Mouse (Mus musculus) embryonic facial prominence, embryonic 13.5 days (tissue): ENCODE measurements around the gene Amt. TPM values are rescaled to one million over a fixed set of nuclear protein-coding genes. Genes with fewer than 3 reads are reported as not detected.

ENCODE experiments used
- polyA plus RNA-seq: library from polyadenylated mRNA; unstranded; fragments of >200 nt; fragmentation: Nextera tagmentation; extraction: Ambion mirVana; gene quantifications from 2 replicates; pipeline ENCODE4 v1.2.1, GENCODE M21; 2015

Gene Amt
- polyA plus RNA-seq, 1 experiment from 2014 or later, result 12.5 TPM

Other genes with a start within 250 kb of the Amt start
- 27.4 and 31.5 TPM in 2 replicates for gene Gmppb, start 247.6 kb upstream of the Amt start, polyA plus RNA-seq
- 3.4 and 3.7 TPM in 2 replicates for gene Amigo3, start 243.7 kb upstream of the Amt start, polyA plus RNA-seq
- gene Mst1, start 216.4 kb upstream of the Amt start, polyA plus RNA-seq, result 0.38 and 1.0 TPM in 2 replicates
- 31.2 and 36.2 TPM in 2 replicates for gene Rnf123, start 213.5 kb upstream of the Amt start, polyA plus RNA-seq
- gene Apeh, start 202.2 kb upstream of the Amt start, polyA plus RNA-seq, result 40.8 and 45.6 TPM in 2 replicates
- gene Bsn, start 106.5 kb upstream of the Amt start, polyA plus RNA-seq, result 0.63 and 0.69 TPM in 2 replicates
- 52.6 and 54.7 TPM in 2 replicates for gene Dag1, start 32.9 kb upstream of the Amt start, polyA plus RNA-seq
- gene Nicn1, start 6.4 kb upstream of the Amt start, polyA plus RNA-seq, result 48.9 and 50.1 TPM in 2 replicates
- gene Rhoa, start 9.3 kb downstream of the Amt start, polyA plus RNA-seq, result 437 and 448 TPM in 2 replicates
- 31.5 and 34.2 TPM in 2 replicates for gene Tcta, start 9.3 kb downstream of the Amt start, polyA plus RNA-seq
- gene Gpx1, start 42.0 kb downstream of the Amt start, polyA plus RNA-seq, result 775 and 811 TPM in 2 replicates
- 106 and 110 TPM in 2 replicates for gene Usp4, start 51.0 kb downstream of the Amt start, polyA plus RNA-seq
- 1.1 TPM in 2 replicates for gene 1700102P08Rik, start 96.0 kb downstream of the Amt start, polyA plus RNA-seq
- 1.3 and 1.6 TPM in 2 replicates for gene Ccdc36, start 131.6 kb downstream of the Amt start, polyA plus RNA-seq
- not detected in 2 replicates for gene BC048562, start 139.6 kb downstream of the Amt start, polyA plus RNA-seq
- 60.4 and 64.3 TPM in 2 replicates for gene Ccdc71, start 163.7 kb downstream of the Amt start, polyA plus RNA-seq
- 36.5 and 42.8 TPM in 2 replicates for gene Klhdc8b, start 164.7 kb downstream of the Amt start, polyA plus RNA-seq
- 51.1 and 63.2 TPM in 2 replicates for gene Lamb2, start 182.9 kb downstream of the Amt start, polyA plus RNA-seq
- 75.9 and 77.2 TPM in 2 replicates for gene Usp19, start 193.7 kb downstream of the Amt start, polyA plus RNA-seq
- 116 and 124 TPM in 2 replicates for gene Qars, start 210.9 kb downstream of the Amt start, polyA plus RNA-seq
- 123 and 128 TPM in 2 replicates for gene Qrich1, start 220.0 kb downstream of the Amt start, polyA plus RNA-seq